Mouse (Mus musculus) thymus, adult 2 months (tissue): ENCODE results near the gene Ccdc115. TPM values are rescaled to one million over a fixed set of nuclear protein-coding genes. Genes with fewer than 3 reads are reported as not detected.

ENCODE experiments used
- DNase-seq: peaks from one replicate; pipeline ENCODE4 v3.0.0; 2021
- H3K27ac ChIP-seq: fragments of 200-500 bp; 2 replicates; pipeline ENCODE4 v1.5.1; 2012; ENCODE audit warnings: low read length, control low read depth; ENCODE audit not compliant: control insufficient read depth, insufficient read depth
- H3K27me3 ChIP-seq: fragments of 200-500 bp; 2 replicates; pipeline ENCODE4 v1.6.1; 2012; ENCODE audit warnings: mild to moderate bottlenecking, low read length, moderate library complexity, mixed read lengths; ENCODE audit not compliant: control insufficient read depth, insufficient read depth
- H3K36me3 ChIP-seq: fragments of 200-500 bp; 2 replicates; pipeline ENCODE4 v1.6.1; 2012; ENCODE audit warnings: mild to moderate bottlenecking, low read length, moderate library complexity; ENCODE audit not compliant: control insufficient read depth, insufficient read depth
- H3K4me1 ChIP-seq: fragments of 200-500 bp; replicated peaks from 2 replicates; pipeline ENCODE4 v1.6.1; 2012; ENCODE audit warnings: low read length; ENCODE audit not compliant: control insufficient read depth, insufficient read depth
- H3K4me3 ChIP-seq: fragments of 200-500 bp; 2 replicates; pipeline ENCODE4 v1.5.1; 2012; ENCODE audit warnings: mild to moderate bottlenecking, low read length, control low read depth, moderate library complexity; ENCODE audit not compliant: control insufficient read depth, insufficient read depth
- CTCF ChIP-seq: fragments of 200-500 bp; IDR thresholded peaks from 2 replicates; pipeline ENCODE4 v1.5.1; 2012; ENCODE audit warnings: mild to moderate bottlenecking, control low read depth, low read length, moderate library complexity, borderline replicate concordance; ENCODE audit not compliant: control insufficient read depth, poor library complexity, insufficient read depth; ENCODE audit errors: extremely low read depth
- POLR2A ChIP-seq: fragments of 200-500 bp; IDR thresholded peaks from 2 replicates; pipeline ENCODE4 v1.6.1; 2012; ENCODE audit warnings: mild to moderate bottlenecking, low read length, control low read depth, moderate library complexity; ENCODE audit not compliant: control insufficient read depth, poor library complexity, insufficient read depth; ENCODE audit errors: extremely low read depth
- WGBS: fragments of 180-500 bp; shearing (Covaris S2); methylation state at CpG from one replicate; pipeline ENCODE4 v1.1.7; 2018; 5-methylcytosine and 5-hydroxymethylcytosine counted together
- polyA plus RNA-seq: library from polyadenylated mRNA; depleted of rRNA; stranded (reverse); fragments of >200 nt; gene quantifications from 2 replicates; pipeline ENCODE4 v1.2.3, GENCODE M21; 2012

The Ccdc115 gene
- polyA plus RNA-seq, 1 experiment = 29.6 TPM

- Histone ChIP-seq H3K27ac (peak overlapping the region; percentile 94), H3K4me3 (peak overlapping the region; percentile 33), H3K36me3 (no peaks in the 10 kb centered on the region), H3K4me1 (peaks cover 3% of the 10 kb centered on the region), H3K27me3 (no peaks in the 10 kb centered on the region)
- TF ChIP-seq CTCF (no peak), POLR2A (no peak)
- peak; percentile 45 for DNase-seq
- 7% methylated on average over 19 of the region's 19 CpGs for WGBS
These were observed 5.5 kb downstream of the Ccdc115 start for GRCm38 (mm10) chr1:34433891-34434521.

GRCm38 (mm10) chr1:34432776-34433481 lies 6.5 kb downstream of the Ccdc115 start:
- H3K4me1 ChIP-seq = peaks cover 3% of the 10 kb centered on the region
- peak overlapping the region; percentile 94 for H3K27ac ChIP-seq
- WGBS = 37% methylated on average over 35 of the region's 35 CpGs
- no peak for TF ChIP-seq CTCF
- TF ChIP-seq POLR2A = 0 out of 2 replicates have a peak, but pooled peaks have one; percentile 17
- peak overlapping the region; percentile 68 for H3K4me3 ChIP-seq
- DNase-seq = peak; percentile 32
- H3K36me3 ChIP-seq = no peaks in the 10 kb centered on the region
- H3K27me3 ChIP-seq = no peaks in the 10 kb centered on the region

- no peak overlapping the region for H3K27ac ChIP-seq
- H3K4me1 ChIP-seq = peaks cover 3% of the 10 kb centered on the region
- no peak for TF ChIP-seq POLR2A
- TF ChIP-seq CTCF = no peak
- H3K27me3 ChIP-seq = no peaks in the 10 kb centered on the region
- H3K4me3 ChIP-seq = no peak overlapping the region
- DNase-seq = no peak
- WGBS = 80% methylated on average over 13 of the region's 13 CpGs
- no peaks in the 10 kb centered on the region for H3K36me3 ChIP-seq
These were observed 7.1 kb downstream of the Ccdc115 start for GRCm38 (mm10) chr1:34432411-34432775.

- DNase-seq = no peak
- Histone ChIP-seq H3K27ac (no peak overlapping the region), H3K4me3 (no peak overlapping the region), H3K27me3 (no peaks in the 10 kb centered on the region), H3K36me3 (no peaks in the 10 kb centered on the region), H3K4me1 (peaks cover 3% of the 10 kb centered on the region)
- TF ChIP-seq POLR2A (no peak), CTCF (no peak)
- 98% methylated on average over 9 of the region's 9 CpGs for WGBS
These were observed 8.0 kb downstream of the Ccdc115 start for GRCm38 (mm10) chr1:34431431-34431830.

GRCm38 (mm10) chr1:34430981-34431380 lies 8.5 kb downstream of the Ccdc115 start:
- 98% methylated on average over 3 of the region's 3 CpGs for WGBS
- Histone ChIP-seq H3K27ac (no peak overlapping the region), H3K4me3 (no peak overlapping the region), H3K36me3 (no peaks in the 10 kb centered on the region), H3K27me3 (no peaks in the 10 kb centered on the region), H3K4me1 (peaks cover 3% of the 10 kb centered on the region)
- DNase-seq = no peak
- TF ChIP-seq CTCF = no peak
- no peak for TF ChIP-seq POLR2A

GRCm38 (mm10) chr1:34429281-34429680 lies 10.2 kb downstream of the Ccdc115 start:
- Histone ChIP-seq H3K27ac (no peak overlapping the region), H3K27me3 (no peaks in the 10 kb centered on the region), H3K4me3 (no peak overlapping the region), H3K4me1 (peaks cover 3% of the 10 kb centered on the region), H3K36me3 (no peaks in the 10 kb centered on the region)
- WGBS = 97% methylated on average over 4 of the region's 4 CpGs
- TF ChIP-seq POLR2A = no peak
- TF ChIP-seq CTCF = no peak
- DNase-seq = no peak

GRCm38 (mm10) chr1:34428466-34428865 lies 11.0 kb downstream of the Ccdc115 start:
- no peaks in the 10 kb centered on the region for H3K27me3 ChIP-seq
- no peak for DNase-seq
- H3K4me3 ChIP-seq = no peak overlapping the region
- H3K36me3 ChIP-seq = no peaks in the 10 kb centered on the region
- H3K4me1 ChIP-seq = no peaks in the 10 kb centered on the region
- no peak overlapping the region for H3K27ac ChIP-seq
- 98% methylated on average over 2 of the region's 2 CpGs for WGBS
- TF ChIP-seq CTCF (no peak), POLR2A (no peak)
